Mouse (Mus musculus): ENCODE measurements at regions not wholly inside any gene's neighbourhood (a gene's known extent, or its start where the extent isn't known, plus 50 kb on each side); places are given as distances from the start of the nearest gene placed in this dataset.

DNA sequence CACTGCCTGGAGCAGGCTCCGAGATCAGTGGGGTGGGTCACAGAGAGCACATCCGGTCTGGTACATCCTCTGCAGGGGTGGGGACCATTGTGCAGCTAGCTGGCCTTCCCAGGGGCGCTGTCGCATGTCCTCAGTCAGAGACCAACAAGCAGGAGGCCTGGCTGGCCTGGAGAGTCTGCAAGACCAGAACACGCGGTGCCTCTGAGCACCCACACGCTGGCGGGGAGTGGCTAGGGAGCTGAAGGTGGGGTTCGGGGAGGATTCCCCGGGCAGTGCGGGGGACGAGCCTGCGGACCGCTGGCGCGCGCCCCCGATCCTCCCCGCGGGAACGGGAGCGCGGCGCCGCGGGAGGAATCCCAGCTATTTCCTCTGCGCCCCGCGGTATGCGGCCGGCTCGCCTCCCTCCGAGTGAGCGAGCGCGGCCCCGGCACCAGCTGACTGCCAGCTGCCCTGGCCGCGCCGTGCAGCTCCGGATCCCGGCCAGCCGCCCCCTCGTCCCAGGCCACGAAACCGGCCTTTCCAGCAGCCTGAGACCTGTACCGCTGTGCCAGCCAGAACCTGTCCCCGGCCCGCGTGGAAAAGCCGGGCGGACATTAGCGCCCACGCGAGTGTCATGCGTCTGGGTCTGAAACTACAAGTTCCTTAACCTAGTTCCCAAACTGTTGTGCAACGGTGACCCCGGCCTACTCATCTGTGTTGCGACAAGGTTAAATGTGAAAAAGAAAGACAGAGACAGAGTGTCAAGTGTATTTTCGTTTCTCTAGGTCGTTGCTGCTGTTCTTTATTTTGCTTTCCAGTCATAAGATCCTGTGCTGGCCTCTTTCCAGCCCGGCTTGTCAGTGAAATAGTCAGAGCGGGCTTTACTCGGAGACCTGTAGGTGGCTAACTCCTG is 61.2 kb downstream of the Pkdcc start:
- 2% methylated on average over 61 of the region's 64 CpGs for WGBS
- peak overlapping the region; percentile 93 for H3K27ac ChIP-seq (ENCODE audit: low read length)
- H3K4me1 ChIP-seq (replicated peaks; ENCODE audit: control insufficient read depth, insufficient read depth, low read length), result peaks cover 29% of the 10 kb centered on the region
- peak overlapping the region; percentile 64 for H3K4me3 ChIP-seq (ENCODE audit: low read length)
- peak overlapping the region; percentile 77 for H3K9ac ChIP-seq (ENCODE audit: low read length)
- no peaks in the 10 kb centered on the region for H3K36me3 ChIP-seq (ENCODE audit: control insufficient read depth, insufficient read depth, low read length)
- H3K4me2 ChIP-seq (ENCODE audit: low read depth, low read length), result peak overlapping the region; percentile 91
- no peaks in the 10 kb centered on the region for H3K9me3 ChIP-seq (ENCODE audit: control insufficient read depth, low read length)
- no peaks in the 10 kb centered on the region for H3K27me3 ChIP-seq (ENCODE audit: control insufficient read depth, insufficient read depth, low read depth, low read length)
- peak; percentile 91 for ATAC-seq (ENCODE audit: low read depth)

DNA sequence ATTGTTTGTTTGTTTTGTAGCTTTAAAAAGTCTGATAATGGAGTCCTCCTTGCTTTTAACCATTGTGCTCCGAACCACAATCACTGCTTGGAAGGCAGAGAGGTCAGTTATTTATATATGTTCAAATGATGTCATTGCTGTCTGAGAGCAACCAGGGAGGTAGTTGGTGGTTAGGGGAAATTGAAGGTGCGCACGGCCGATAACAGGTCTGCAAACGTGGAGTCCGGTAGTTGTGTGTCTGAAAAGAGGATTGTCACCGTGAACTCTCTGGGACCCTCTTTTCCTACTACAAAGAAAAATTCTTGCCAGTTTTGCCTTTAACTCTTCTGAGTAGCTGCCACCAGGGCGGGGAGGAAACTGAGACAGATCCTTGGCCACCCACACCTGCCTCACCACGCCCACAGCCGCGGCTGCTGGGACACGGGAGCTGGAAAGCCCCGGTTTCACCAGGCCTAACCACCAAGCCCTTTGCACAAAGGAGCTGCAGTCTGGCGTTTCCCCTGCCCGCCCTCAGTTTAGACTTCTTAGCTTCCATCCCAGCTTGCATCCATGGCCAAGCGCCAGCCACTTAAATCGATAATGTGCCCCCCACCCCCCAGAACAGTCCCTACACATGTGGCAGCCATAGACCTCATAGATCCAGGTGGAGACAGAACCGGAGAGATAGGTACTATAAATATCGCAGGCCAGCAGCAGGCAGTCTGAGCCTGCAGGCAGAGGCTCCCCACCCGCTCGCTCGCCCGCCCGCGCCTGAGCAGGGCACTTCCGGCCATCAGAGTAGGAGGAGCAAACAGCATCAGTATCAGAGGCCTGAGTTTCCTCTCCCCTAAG is 62.2 kb downstream of the Pkdcc start:
- peak overlapping the region; percentile 24 for H3K4me3 ChIP-seq (ENCODE audit: low read length)
- ATAC-seq (ENCODE audit: low read depth), result peak; percentile 44
- no peaks in the 10 kb centered on the region for H3K27me3 ChIP-seq (ENCODE audit: control insufficient read depth, insufficient read depth, low read depth, low read length)
- peak overlapping the region; percentile 91 for H3K4me2 ChIP-seq (ENCODE audit: low read depth, low read length)
- no peaks in the 10 kb centered on the region for H3K36me3 ChIP-seq (ENCODE audit: control insufficient read depth, insufficient read depth, low read length)
- WGBS, result 18% methylated on average over 26 of the region's 26 CpGs
- H3K27ac ChIP-seq (ENCODE audit: low read length), result peak overlapping the region; percentile 93
- H3K4me1 ChIP-seq (replicated peaks; ENCODE audit: control insufficient read depth, insufficient read depth, low read length), result peaks cover 29% of the 10 kb centered on the region
- H3K9ac ChIP-seq (ENCODE audit: low read length), result peak overlapping the region; percentile 59
- H3K9me3 ChIP-seq (ENCODE audit: control insufficient read depth, low read length), result no peaks in the 10 kb centered on the region

GRCm38 (mm10) chr17:83277948-83278924 is 63.1 kb downstream of the Pkdcc start:
- no peaks in the 10 kb centered on the region for H3K27me3 ChIP-seq (ENCODE audit: control insufficient read depth, insufficient read depth, low read depth, low read length)
- peaks cover 29% of the 10 kb centered on the region for H3K4me1 ChIP-seq (replicated peaks; ENCODE audit: control insufficient read depth, insufficient read depth, low read length)
- H3K4me3 ChIP-seq (ENCODE audit: low read length), result no peak overlapping the region; the same call in 1 of the 2 replicates
- H3K4me2 ChIP-seq (ENCODE audit: low read depth, low read length), result peak overlapping the region; percentile 91
- H3K36me3 ChIP-seq (ENCODE audit: control insufficient read depth, insufficient read depth, low read length), result no peaks in the 10 kb centered on the region
- ATAC-seq (ENCODE audit: low read depth), result no peak
- H3K27ac ChIP-seq (ENCODE audit: low read length), result peak overlapping the region; percentile 1; the same call in 1 of the 2 replicates
- no peaks in the 10 kb centered on the region for H3K9me3 ChIP-seq (ENCODE audit: control insufficient read depth, low read length)
- peak overlapping the region; percentile 59; the same call in 1 of the 2 replicates for H3K9ac ChIP-seq (ENCODE audit: low read length)
- 63% methylated on average over 14 of the region's 14 CpGs for WGBS

DNA sequence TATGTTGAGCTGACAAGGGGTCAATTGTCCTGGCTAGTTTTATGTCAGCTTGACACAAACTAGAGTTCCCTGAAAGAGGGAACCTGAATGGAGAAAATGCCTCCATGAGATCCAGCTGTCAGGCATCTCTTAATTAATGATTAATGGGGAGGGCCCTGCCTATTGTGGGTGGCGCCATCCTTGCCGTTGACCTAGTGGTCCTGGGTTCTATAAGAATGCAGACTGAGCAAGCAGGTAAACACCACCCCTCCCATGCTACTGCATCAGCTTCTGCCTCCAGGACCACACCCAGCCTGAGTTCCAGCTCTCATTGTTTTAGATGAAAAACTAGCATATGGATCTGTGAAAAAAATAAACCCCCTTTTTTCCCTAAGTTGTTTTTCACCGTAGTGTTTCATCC is 67.4 kb upstream of the Eml4 start:
- no peak for ATAC-seq (ENCODE audit: low read depth)
- whole genome bisulfite sequencing, result 56% methylated on average over 3 of the region's 3 CpGs
- H3K4me3 ChIP-seq (ENCODE audit: low read length), result no peak overlapping the region

GRCm38 (mm10) chr17:83287381-83288142 is 63.2 kb upstream of the Eml4 start:
- H3K27ac ChIP-seq (ENCODE audit: low read length), result no peak overlapping the region
- no peak overlapping the region for H3K9ac ChIP-seq (ENCODE audit: low read length)
- no peak overlapping the region for H3K4me3 ChIP-seq (ENCODE audit: low read length)
- no peaks in the 10 kb centered on the region for H3K9me3 ChIP-seq (ENCODE audit: control insufficient read depth, low read length)
- 0 out of 2 replicates have a peak overlapping the region, but pooled peaks have one; percentile 12 for H3K4me2 ChIP-seq (ENCODE audit: low read depth, low read length)
- no peaks in the 10 kb centered on the region for H3K27me3 ChIP-seq (ENCODE audit: control insufficient read depth, insufficient read depth, low read depth, low read length)
- 57% methylated on average over 6 of the region's 6 CpGs for WGBS
- peaks cover 6% of the 10 kb centered on the region for H3K4me1 ChIP-seq (replicated peaks; ENCODE audit: control insufficient read depth, insufficient read depth, low read length)
- ATAC-seq (ENCODE audit: low read depth), result peak; percentile 31; the same call in 1 of the 2 replicates
- H3K36me3 ChIP-seq (ENCODE audit: control insufficient read depth, insufficient read depth, low read length), result no peaks in the 10 kb centered on the region

More for the DNA sequence above, 67.4 kb upstream of the Eml4 start:
- no peaks in the 10 kb centered on the region for H3K36me3 ChIP-seq (ENCODE audit: control insufficient read depth, insufficient read depth, low read length)
- peaks cover 6% of the 10 kb centered on the region for H3K4me1 ChIP-seq (replicated peaks; ENCODE audit: control insufficient read depth, insufficient read depth, low read length)
- no peaks in the 10 kb centered on the region for H3K27me3 ChIP-seq (ENCODE audit: control insufficient read depth, insufficient read depth, low read depth, low read length)
- no peak overlapping the region for H3K9ac ChIP-seq (ENCODE audit: low read length)
- H3K9me3 ChIP-seq (ENCODE audit: control insufficient read depth, low read length), result no peaks in the 10 kb centered on the region
- H3K27ac ChIP-seq (ENCODE audit: low read length), result no peak overlapping the region
- no peak overlapping the region for H3K4me2 ChIP-seq (ENCODE audit: low read depth, low read length)

GRCm38 (mm10) chr17:83288143-83288492 is 62.6 kb upstream of the Eml4 start:
- Histone ChIP-seq H3K36me3 (ENCODE audit: control insufficient read depth, insufficient read depth, low read length) (no peaks in the 10 kb centered on the region), H3K4me3 (ENCODE audit: low read length) (no peak overlapping the region), H3K4me1 (replicated peaks; ENCODE audit: control insufficient read depth, insufficient read depth, low read length) (peaks cover 6% of the 10 kb centered on the region), H3K9ac (ENCODE audit: low read length) (no peak overlapping the region), H3K9me3 (ENCODE audit: control insufficient read depth, low read length) (no peaks in the 10 kb centered on the region), H3K27ac (ENCODE audit: low read length) (no peak overlapping the region), H3K4me2 (ENCODE audit: low read depth, low read length) (0 out of 2 replicates have a peak overlapping the region, but pooled peaks have one; percentile 12), H3K27me3 (ENCODE audit: control insufficient read depth, insufficient read depth, low read depth, low read length) (no peaks in the 10 kb centered on the region)
- peak; percentile 54 for ATAC-seq (ENCODE audit: low read depth)
- WGBS, result 16% methylated on average over 7 of the region's 7 CpGs

DNA sequence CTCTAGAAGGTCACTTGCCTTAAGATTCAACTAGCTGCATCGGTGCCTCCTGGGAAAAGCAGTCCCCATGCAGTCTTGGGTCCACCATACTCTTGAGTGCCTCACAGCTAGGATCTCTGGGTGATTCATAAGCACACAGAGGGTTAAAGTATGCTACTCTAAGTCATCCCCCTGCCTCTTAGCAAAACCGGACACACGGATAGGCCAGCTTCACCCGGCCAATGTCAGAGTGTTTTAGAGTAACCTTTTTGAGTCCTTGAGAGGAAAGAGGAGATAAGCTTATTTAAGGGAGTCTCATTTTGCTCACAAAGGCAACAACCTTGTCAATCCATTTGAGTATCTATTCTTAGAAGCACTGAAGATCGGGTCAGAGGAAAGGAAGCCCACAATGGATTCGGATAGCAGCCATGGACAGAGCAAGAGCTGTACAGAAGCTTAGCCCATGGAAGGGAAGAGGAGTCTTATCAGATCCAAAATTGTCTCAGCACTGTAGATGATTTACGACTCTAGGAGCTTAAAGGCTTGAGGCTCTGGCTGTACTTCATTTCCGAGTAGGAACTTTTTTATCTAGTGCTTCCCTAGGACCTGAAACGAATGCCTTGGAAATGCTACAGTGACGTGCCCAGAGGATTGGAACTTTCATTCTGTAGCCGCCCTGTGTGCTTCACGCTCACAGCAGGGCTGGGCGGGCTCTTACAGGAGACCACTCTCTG is 55.0 kb upstream of the Eml4 start:
- Histone ChIP-seq H3K9me3 (ENCODE audit: control insufficient read depth, low read length) (no peaks in the 10 kb centered on the region), H3K27me3 (ENCODE audit: control insufficient read depth, insufficient read depth, low read depth, low read length) (no peaks in the 10 kb centered on the region), H3K27ac (ENCODE audit: low read length) (no peak overlapping the region), H3K4me3 (ENCODE audit: low read length) (no peak overlapping the region), H3K4me1 (replicated peaks; ENCODE audit: control insufficient read depth, insufficient read depth, low read length) (no peaks in the 10 kb centered on the region), H3K4me2 (ENCODE audit: low read depth, low read length) (no peak overlapping the region), H3K9ac (ENCODE audit: low read length) (no peak overlapping the region), H3K36me3 (ENCODE audit: control insufficient read depth, insufficient read depth, low read length) (no peaks in the 10 kb centered on the region)
- 53% methylated on average over 13 of the region's 13 CpGs for WGBS
- no peak for ATAC-seq (ENCODE audit: low read depth)

Measured in lung, embryonic 16.5 days (tissue).